Mouse (Mus musculus) stomach, postnatal 0 days (tissue): ENCODE measurements around the gene Khdc1b. TPM values are rescaled to one million over a fixed set of nuclear protein-coding genes. Genes with fewer than 3 reads are reported as not detected.

Experiments
- ATAC-seq: fragments of 200-750 bp; cut with Nextera tagmentation; 2 replicates; pipeline ENCODE4 v1.8.0; 2017; ENCODE audit not compliant: low FRiP score, low TSS enrichment
- DNase-seq: peaks from one replicate; pipeline ENCODE4 v3.0.0-alpha.2; 2016; ENCODE audit warnings: low spot score
- H3K27ac ChIP-seq: fragments of 300-500 bp; sonication (generic); replicated peaks from 2 replicates; pipeline ENCODE4 v1.5.1; 2014; ENCODE audit warnings: mild to moderate bottlenecking, control low read depth
- H3K27me3 ChIP-seq: fragments of 300-500 bp; sonication (generic); 2 replicates; pipeline ENCODE4 v1.6.1; 2014; ENCODE audit warnings: low read length; ENCODE audit not compliant: control insufficient read depth, insufficient read depth
- H3K36me3 ChIP-seq: fragments of 300-500 bp; sonication (generic); 2 replicates; pipeline ENCODE4 v1.6.1; 2014; ENCODE audit warnings: low read length, mixed read lengths; ENCODE audit not compliant: control insufficient read depth, insufficient read depth
- H3K4me1 ChIP-seq: fragments of 300-500 bp; sonication (generic); replicated peaks from 2 replicates; pipeline ENCODE4 v1.6.1; 2014; ENCODE audit warnings: antibody characterized with exemption; ENCODE audit not compliant: control insufficient read depth, insufficient read depth
- H3K4me2 ChIP-seq: fragments of 300-500 bp; sonication (generic); replicated peaks from 2 replicates; pipeline ENCODE4 v1.6.1; 2014; ENCODE audit warnings: low read depth, mild to moderate bottlenecking, control low read depth, moderate library complexity
- H3K4me3 ChIP-seq: fragments of 300-500 bp; sonication (generic); 2 replicates; pipeline ENCODE4 v1.5.1; 2014; ENCODE audit warnings: low read depth, low read length, control low read depth
- H3K9ac ChIP-seq: fragments of 300-500 bp; sonication (generic); 2 replicates; pipeline ENCODE4 v1.6.1; 2014; ENCODE audit warnings: mild to moderate bottlenecking, low read length, control low read depth, mixed read lengths
- H3K9me3 ChIP-seq: fragments of 300-500 bp; sonication (generic); 2 replicates; pipeline ENCODE4 v1.6.1; 2016; ENCODE audit warnings: low read length; ENCODE audit not compliant: control insufficient read depth
- CTCF ChIP-seq: IDR thresholded peaks from 2 replicates; pipeline ENCODE4 v1.5.1; 2016; ENCODE audit warnings: antibody characterized with exemption, low read depth, mild to moderate bottlenecking, moderate library complexity
- EP300 ChIP-seq: optimal IDR thresholded peaks from 2 replicates; pipeline ENCODE3; 2016; ENCODE audit warnings: antibody characterized with exemption
- WGBS: fragments of 180-500 bp; shearing (Covaris S2); extraction: QIAGEN DNeasy Blood & Tissue Kit; methylation state at CpG from one replicate; pipeline ENCODE4 v1.1.7; 2014; 5-methylcytosine and 5-hydroxymethylcytosine counted together
- polyA plus RNA-seq: library from polyadenylated mRNA; unstranded; fragments of >200 nt; fragmentation: Nextera tagmentation; extraction: Ambion mirVana; gene quantifications from 2 replicates; pipeline ENCODE4 v1.2.1, GENCODE M21; 2015

Gene Khdc1b
- polyA plus RNA-seq, 1 experiment from 2014 or later = 0.04 TPM

DNA sequence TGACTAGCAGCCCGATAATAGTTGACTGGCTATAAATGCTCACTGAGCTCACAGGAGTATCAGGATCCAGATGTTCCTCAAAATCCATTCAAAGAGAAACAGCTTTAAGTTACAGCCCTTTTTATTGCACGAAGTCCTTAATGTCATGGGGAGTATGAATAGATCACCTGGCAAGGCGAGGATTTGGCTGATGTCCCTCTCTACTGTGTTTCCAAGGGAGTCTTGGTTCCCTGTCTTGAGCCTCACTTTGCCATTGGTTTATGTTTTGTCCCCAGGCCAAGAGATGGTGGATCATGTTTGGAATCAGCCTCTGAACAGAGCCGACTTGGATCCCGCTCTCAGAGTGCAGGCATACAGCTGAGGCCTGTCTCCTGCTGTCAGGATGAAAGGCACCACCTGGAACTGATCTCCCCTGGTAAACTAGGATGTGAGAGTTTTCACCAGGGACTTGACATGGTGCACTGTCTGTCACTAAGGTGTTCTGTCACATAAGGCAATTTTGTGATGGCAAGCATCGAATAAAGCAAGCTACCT, 7.8 kb downstream of the Khdc1b start:
- 46% methylated on average over 6 of the region's 6 CpGs for WGBS
- ATAC-seq = no peak
- no peak for TF ChIP-seq EP300
- no peak for TF ChIP-seq CTCF
- Histone ChIP-seq H3K4me3 (no peak overlapping the region), H3K27ac (no peak overlapping the region), H3K36me3 (no peaks in the 10 kb centered on the region), H3K9me3 (no peaks in the 10 kb centered on the region), H3K4me2 (no peak overlapping the region), H3K27me3 (no peaks in the 10 kb centered on the region), H3K9ac (no peak overlapping the region), H3K4me1 (no peaks in the 10 kb centered on the region)
- no peak for DNase-seq

DNA sequence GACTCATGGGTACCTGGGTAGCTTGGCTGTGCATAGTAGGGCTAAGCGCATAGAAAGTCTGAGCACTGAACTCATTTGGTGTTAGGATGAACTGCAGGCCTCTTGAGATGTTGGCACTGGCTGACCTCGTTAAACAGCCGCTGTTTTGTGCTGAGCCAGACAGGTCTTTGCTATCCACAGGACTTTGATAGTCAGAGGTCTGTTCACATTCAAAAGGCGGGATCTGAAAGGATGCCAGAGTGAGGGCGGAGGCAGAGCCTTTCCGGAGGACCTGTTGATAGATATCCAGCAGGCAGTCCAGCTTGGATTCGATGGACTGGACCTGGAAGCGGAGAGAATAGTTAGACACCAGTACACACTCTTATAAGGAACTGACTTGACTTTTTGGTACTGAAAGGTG, 19.4 kb downstream of the Khdc1b start:
- TF ChIP-seq EP300 (no peak), CTCF (no peak)
- ATAC-seq = no peak
- Histone ChIP-seq H3K27me3 (no peaks in the 10 kb centered on the region), H3K9ac (no peak overlapping the region), H3K4me3 (no peak overlapping the region), H3K27ac (no peak overlapping the region), H3K4me1 (no peaks in the 10 kb centered on the region), H3K9me3 (no peaks in the 10 kb centered on the region), H3K4me2 (no peak overlapping the region), H3K36me3 (no peaks in the 10 kb centered on the region)
- WGBS = 82% methylated on average over 8 of the region's 8 CpGs
- no peak for DNase-seq

DNA sequence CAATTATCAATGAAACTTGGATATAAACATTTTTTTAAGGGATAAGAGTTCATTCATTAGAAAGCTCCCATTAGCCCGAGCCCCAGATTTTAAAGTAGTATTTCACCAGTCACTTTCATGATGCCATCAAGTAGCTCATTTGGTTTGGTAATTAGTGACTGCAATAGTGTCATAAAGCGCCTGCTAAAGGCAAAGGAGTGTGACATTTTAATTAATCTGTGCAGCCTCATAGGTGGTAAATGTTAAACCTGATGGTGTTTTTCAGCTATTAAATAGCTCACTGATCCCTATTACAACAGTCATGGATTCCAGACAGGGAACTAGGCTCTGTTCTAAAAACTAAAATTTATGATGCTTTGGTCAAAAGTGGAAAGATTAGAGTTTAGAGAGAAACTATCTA, 23.9 kb downstream of the Khdc1b start:
- no peak for DNase-seq
- Histone ChIP-seq H3K27ac (no peak overlapping the region), H3K4me2 (no peak overlapping the region), H3K4me3 (no peak overlapping the region), H3K36me3 (no peaks in the 10 kb centered on the region), H3K9ac (no peak overlapping the region), H3K9me3 (no peaks in the 10 kb centered on the region), H3K4me1 (no peaks in the 10 kb centered on the region), H3K27me3 (no peaks in the 10 kb centered on the region)
- ATAC-seq = no peak
- TF ChIP-seq EP300 (no peak), CTCF (no peak)
- WGBS = 70% methylated on average over 2 of the region's 2 CpGs

DNA sequence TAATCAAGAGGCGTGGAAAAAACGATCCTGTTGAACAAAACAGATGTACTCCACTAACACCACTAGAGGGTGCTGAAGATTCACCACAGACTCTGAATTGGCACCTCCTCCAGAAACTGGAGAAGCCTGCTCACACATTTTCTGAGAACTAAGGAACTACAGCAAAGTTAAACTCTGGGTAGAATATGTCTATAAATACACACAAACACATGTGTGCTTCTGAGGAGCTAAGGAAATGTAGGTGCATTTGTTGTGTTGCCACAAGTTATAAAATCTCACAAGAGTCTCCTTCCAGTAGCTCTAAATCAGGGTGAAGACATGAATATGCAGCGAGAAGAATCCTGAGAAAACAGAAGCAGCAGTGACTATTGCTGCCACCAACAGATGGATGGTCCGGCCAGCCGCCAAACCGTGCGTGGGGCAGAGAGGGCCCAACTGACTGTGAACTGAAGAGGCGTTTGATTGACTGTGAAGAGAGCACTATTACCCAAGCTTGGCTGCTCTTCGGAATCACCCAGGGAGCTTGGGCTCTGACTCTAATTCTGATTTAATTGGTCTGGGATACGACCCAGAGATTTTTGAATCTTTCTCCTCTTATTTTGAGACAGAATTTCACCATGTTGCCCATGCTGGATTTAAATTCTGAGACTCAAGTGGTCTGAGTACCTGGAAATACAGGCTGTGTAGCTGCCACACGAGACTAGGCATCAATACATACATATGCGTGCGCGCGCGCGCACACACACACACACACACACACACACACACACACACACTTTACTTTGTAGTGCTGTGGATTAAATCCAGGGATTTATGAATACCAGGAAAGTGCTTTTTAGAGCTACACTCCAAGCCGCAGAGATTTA, 28.2 kb downstream of the Khdc1b start:
- no peak overlapping the region for H3K4me3 ChIP-seq
- no peak for ATAC-seq
- H3K36me3 ChIP-seq = no peaks in the 10 kb centered on the region
- H3K9me3 ChIP-seq = no peaks in the 10 kb centered on the region
- no peak overlapping the region for H3K4me2 ChIP-seq
- DNase-seq = peak; percentile 41
- WGBS = 52% methylated on average over 18 of the region's 18 CpGs
- H3K27me3 ChIP-seq = no peaks in the 10 kb centered on the region
- H3K4me1 ChIP-seq = no peaks in the 10 kb centered on the region
- H3K27ac ChIP-seq = no peak overlapping the region
- TF ChIP-seq CTCF = peak; percentile 91
- TF ChIP-seq EP300 = no peak
- no peak overlapping the region for H3K9ac ChIP-seq

DNA sequence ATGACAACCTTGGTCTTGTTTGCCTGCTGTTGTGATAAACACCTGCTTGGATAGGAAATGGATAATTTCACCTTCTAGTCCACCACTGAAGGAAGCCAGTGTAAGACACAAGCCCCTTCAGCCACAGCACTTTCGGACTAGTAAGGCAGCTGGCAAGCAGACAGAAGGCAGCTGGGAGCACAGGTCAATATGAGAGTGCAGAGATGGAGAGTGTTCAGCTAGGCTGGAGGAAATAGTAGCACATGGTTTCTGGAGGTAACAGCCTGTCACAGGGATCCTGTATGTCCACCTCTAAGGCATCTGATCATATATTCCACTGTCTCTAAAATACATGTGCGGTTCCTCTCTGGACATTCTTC, 28.8 kb downstream of the Khdc1b start:
- TF ChIP-seq CTCF = no peak
- no peak for TF ChIP-seq EP300
- no peak for DNase-seq
- Histone ChIP-seq H3K9ac (no peak overlapping the region), H3K4me2 (no peak overlapping the region), H3K4me1 (no peaks in the 10 kb centered on the region), H3K27ac (no peak overlapping the region), H3K4me3 (no peak overlapping the region), H3K27me3 (no peaks in the 10 kb centered on the region), H3K36me3 (no peaks in the 10 kb centered on the region), H3K9me3 (no peaks in the 10 kb centered on the region)
- ATAC-seq = no peak
- 93% methylated on average over 2 of the region's 2 CpGs for WGBS

GRCm38 (mm10) chr1:21419370-21419769, 36.0 kb downstream of the Khdc1b start:
- H3K27ac ChIP-seq = no peak overlapping the region
- H3K9me3 ChIP-seq = no peaks in the 10 kb centered on the region
- H3K36me3 ChIP-seq = no peaks in the 10 kb centered on the region
- no peaks in the 10 kb centered on the region for H3K4me1 ChIP-seq
- ATAC-seq = no peak
- TF ChIP-seq EP300 (no peak), CTCF (peak; percentile 70)
- no peak overlapping the region for H3K9ac ChIP-seq
- H3K4me2 ChIP-seq = no peak overlapping the region
- H3K4me3 ChIP-seq = no peak overlapping the region
- H3K27me3 ChIP-seq = no peaks in the 10 kb centered on the region
- DNase-seq = no peak
